Mouse (Mus musculus): ENCODE data around the gene Anp32e. TPM values are rescaled to one million over a fixed set of nuclear protein-coding genes. Genes with fewer than 3 reads are reported as not detected.
A peak's percentile ranks its signal among the peaks of the same experiment; 100 is the strongest.

Gene Anp32e
- polyA plus RNA-seq (2011; ENCODE audit: insufficient read depth, insufficient read length, low replicate concordance, missing spikeins) = 275 and 382 TPM in 2 replicates

GRCm38 (mm10) chr3:95928658-95929503 lies at the start of gene Anp32e:
Anp32e (plus strand) TSS chr3:95929246.
- WGBS = under 1% methylated on average over 49 of the region's 49 CpGs
- peaks cover 1% of the 10 kb centered on the region; the same call in 1 of the 2 replicates for H3K4me1 ChIP-seq (ENCODE audit: control insufficient read depth, insufficient read depth, low read length)
- TF ChIP-seq POLR2A (IDR thresholded peaks at IDR 0.05; ENCODE audit: borderline replicate concordance, control insufficient read depth, low read depth, low read length) = peak; percentile 100
- no peak for TF ChIP-seq CTCF (IDR thresholded peaks at IDR 0.05; ENCODE audit: control insufficient read depth, insufficient read depth, low read length)
- H3K4me3 ChIP-seq (replicated peaks; ENCODE audit: control insufficient read depth, low read depth, low read length) = peak within 1 kb of the TSS; percentile 96
- H3K27ac ChIP-seq (ENCODE audit: control insufficient read depth, insufficient read depth, low read depth, low read length, poor library complexity) = peak within 1 kb of the TSS; percentile 73

- Histone ChIP-seq H3K4me1 (ENCODE audit: control insufficient read depth, insufficient read depth, low read length) (no peaks in the 10 kb centered on the region), H3K4me3 (replicated peaks; ENCODE audit: control insufficient read depth, low read depth, low read length) (peak within 1 kb of the TSS; percentile 61), H3K27ac (ENCODE audit: control insufficient read depth, insufficient read depth, low read depth, low read length, poor library complexity) (no peak within 1 kb of the TSS; the same call in 1 of the 2 replicates)
- under 1% methylated on average over 61 of the region's 66 CpGs for WGBS
- TF ChIP-seq POLR2A (IDR thresholded peaks at IDR 0.05; ENCODE audit: borderline replicate concordance, control insufficient read depth, low read depth, low read length) (peak; percentile 39; the same call in 1 of the 2 replicates), CTCF (IDR thresholded peaks at IDR 0.05; ENCODE audit: control insufficient read depth, insufficient read depth, low read length) (no peak)
These were observed 46.8 kb upstream of the Anp32e start, which contains the start of gene Ciart for GRCm38 (mm10) chr3:95881979-95882815. Ciart (minus strand) TSS chr3:95882251.

DNA sequence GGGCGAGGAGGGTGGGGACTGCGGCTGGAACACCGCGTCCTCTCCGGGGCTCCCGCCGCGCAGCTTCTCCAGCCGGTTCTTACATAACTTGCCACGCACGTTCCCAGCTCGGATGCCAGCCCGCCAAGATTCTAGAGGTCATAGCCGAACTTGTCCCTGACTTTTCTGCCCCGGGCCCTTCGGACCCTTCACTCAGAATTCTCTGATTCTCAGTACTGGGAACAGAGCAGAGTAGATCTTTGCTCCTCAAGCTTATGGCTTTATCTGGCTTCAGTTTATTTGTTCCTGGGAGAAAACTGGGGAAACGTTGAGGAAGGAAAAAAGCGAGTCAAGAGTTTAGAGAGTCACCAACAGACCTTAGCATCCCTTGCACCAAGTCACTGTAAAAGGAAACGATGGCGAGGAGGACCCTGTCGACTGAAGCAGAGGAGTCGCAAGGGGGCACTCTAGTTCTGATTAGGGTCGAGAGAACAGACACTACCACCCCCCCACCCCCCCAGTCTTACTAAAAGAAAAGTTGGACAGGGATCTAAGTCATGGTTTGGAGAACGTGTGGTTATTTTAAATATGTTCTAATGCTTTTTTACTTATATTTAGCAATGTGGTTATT lies 46.1 kb upstream of the Anp32e start:
- peak overlapping the region; percentile 61 for H3K4me3 ChIP-seq (replicated peaks; ENCODE audit: control insufficient read depth, low read depth, low read length)
- WGBS = 2% methylated on average over 24 of the region's 24 CpGs
- H3K4me1 ChIP-seq (ENCODE audit: control insufficient read depth, insufficient read depth, low read length) = no peaks in the 10 kb centered on the region
- H3K27ac ChIP-seq (ENCODE audit: control insufficient read depth, insufficient read depth, low read depth, low read length, poor library complexity) = no peak overlapping the region; the same call in 1 of the 2 replicates
- TF ChIP-seq POLR2A (IDR thresholded peaks at IDR 0.05; ENCODE audit: borderline replicate concordance, control insufficient read depth, low read depth, low read length) (no peak), CTCF (IDR thresholded peaks at IDR 0.05; ENCODE audit: control insufficient read depth, insufficient read depth, low read length) (peak; percentile 39; the same call in 1 of the 2 replicates)

- Histone ChIP-seq H3K4me1 (ENCODE audit: control insufficient read depth, insufficient read depth, low read length) (no peaks in the 10 kb centered on the region), H3K4me3 (replicated peaks; ENCODE audit: control insufficient read depth, low read depth, low read length) (no peak overlapping the region), H3K27ac (ENCODE audit: control insufficient read depth, insufficient read depth, low read depth, low read length, poor library complexity) (no peak overlapping the region)
- TF ChIP-seq POLR2A (IDR thresholded peaks at IDR 0.05; ENCODE audit: borderline replicate concordance, control insufficient read depth, low read depth, low read length) (no peak), CTCF (IDR thresholded peaks at IDR 0.05; ENCODE audit: control insufficient read depth, insufficient read depth, low read length) (no peak)
- WGBS = 90% methylated on average over 5 of the region's 5 CpGs
These were observed 44.6 kb upstream of the Anp32e start for GRCm38 (mm10) chr3:95884400-95884799.

DNA sequence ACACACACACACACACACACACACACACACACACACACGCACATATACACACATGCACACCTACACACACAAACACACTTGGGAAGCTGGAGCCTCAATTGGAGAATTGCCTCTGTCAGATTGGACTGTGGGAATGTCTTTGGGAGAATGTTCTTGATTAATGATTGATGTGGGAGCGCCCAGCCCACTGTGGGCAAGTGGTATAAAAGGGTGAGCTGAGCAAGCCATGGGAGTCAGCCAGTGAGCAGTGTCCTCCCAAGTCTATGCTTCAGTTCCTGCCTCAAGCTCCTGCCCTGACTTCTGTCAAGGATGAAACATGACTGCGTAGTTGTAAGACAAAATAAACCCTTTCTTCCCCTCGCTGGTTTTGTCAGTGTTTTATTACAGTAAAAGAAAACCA lies 41.5 kb upstream of the Anp32e start:
- Histone ChIP-seq H3K4me1 (ENCODE audit: control insufficient read depth, insufficient read depth, low read length) (peaks cover 3% of the 10 kb centered on the region; the same call in 1 of the 2 replicates), H3K27ac (ENCODE audit: control insufficient read depth, insufficient read depth, low read depth, low read length, poor library complexity) (no peak overlapping the region), H3K4me3 (replicated peaks; ENCODE audit: control insufficient read depth, low read depth, low read length) (no peak overlapping the region)
- TF ChIP-seq CTCF (IDR thresholded peaks at IDR 0.05; ENCODE audit: control insufficient read depth, insufficient read depth, low read length) = no peak
- TF ChIP-seq POLR2A (IDR thresholded peaks at IDR 0.05; ENCODE audit: borderline replicate concordance, control insufficient read depth, low read depth, low read length) = no peak
- 77% methylated on average over 4 of the region's 4 CpGs for WGBS

GRCm38 (mm10) chr3:95889664-95890063 lies 39.4 kb upstream of the Anp32e start:
- WGBS = 79% methylated on average over 3 of the region's 3 CpGs
- Histone ChIP-seq H3K27ac (ENCODE audit: control insufficient read depth, insufficient read depth, low read depth, low read length, poor library complexity) (no peak overlapping the region), H3K4me1 (ENCODE audit: control insufficient read depth, insufficient read depth, low read length) (peaks cover 3% of the 10 kb centered on the region; the same call in 1 of the 2 replicates), H3K4me3 (replicated peaks; ENCODE audit: control insufficient read depth, low read depth, low read length) (no peak overlapping the region)
- TF ChIP-seq POLR2A (IDR thresholded peaks at IDR 0.05; ENCODE audit: borderline replicate concordance, control insufficient read depth, low read depth, low read length) (no peak), CTCF (IDR thresholded peaks at IDR 0.05; ENCODE audit: control insufficient read depth, insufficient read depth, low read length) (no peak)

DNA sequence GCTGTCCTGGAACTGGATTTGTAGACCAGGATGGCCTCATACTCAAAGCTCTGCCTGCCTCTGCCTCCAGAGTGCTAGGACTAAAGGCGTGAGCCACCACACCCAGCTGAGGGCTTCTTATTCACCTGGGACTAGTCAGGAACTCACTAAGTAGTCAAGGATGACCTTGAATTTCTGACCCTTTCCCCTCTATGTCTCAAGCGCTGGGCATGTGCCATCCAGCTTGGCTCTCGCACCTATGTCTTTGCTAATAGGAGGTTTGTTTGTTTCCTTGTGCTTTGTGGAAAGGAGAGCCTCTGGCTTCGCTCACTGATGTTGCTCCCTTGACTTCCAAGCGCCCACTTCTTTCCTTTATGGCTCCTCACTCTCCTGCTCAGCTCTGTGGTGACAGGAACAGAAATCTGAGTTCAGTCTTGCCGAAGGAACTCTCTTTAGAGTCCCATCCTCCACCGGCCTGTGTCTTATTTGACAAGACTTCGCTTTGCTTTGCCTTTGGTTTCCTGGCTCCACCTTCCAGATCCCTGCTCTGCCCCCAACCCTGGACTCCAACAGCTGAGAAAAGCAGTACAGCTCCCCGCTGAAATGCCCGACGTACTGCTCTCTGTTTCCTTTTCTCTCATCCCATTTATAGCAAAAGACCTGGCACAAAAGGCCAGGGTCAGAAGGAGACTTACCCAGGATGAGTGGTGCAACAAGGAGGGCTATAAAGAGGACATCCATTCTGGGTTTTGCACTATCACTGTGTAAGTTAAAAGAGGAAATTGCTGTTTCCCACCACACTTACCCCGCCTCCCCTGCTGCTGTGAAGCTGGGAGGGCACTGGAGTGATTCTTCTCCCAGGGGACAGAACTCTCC lies 37.6 kb upstream of the Anp32e start, which contains the start of gene BC028528:
Gene BC028528, minus strand, starts transcription at position 795 of the 855 bp plus-strand sequence.
- Histone ChIP-seq H3K27ac (ENCODE audit: control insufficient read depth, insufficient read depth, low read depth, low read length, poor library complexity) (peak within 1 kb of the TSS; percentile 80), H3K4me3 (replicated peaks; ENCODE audit: control insufficient read depth, low read depth, low read length) (peak within 1 kb of the TSS; percentile 49), H3K4me1 (ENCODE audit: control insufficient read depth, insufficient read depth, low read length) (peaks cover 6% of the 10 kb centered on the region)
- WGBS = 8% methylated on average over 12 of the region's 12 CpGs
- TF ChIP-seq CTCF (IDR thresholded peaks at IDR 0.05; ENCODE audit: control insufficient read depth, insufficient read depth, low read length) (no peak), POLR2A (IDR thresholded peaks at IDR 0.05; ENCODE audit: borderline replicate concordance, control insufficient read depth, low read depth, low read length) (no peak)
